Mouse (Mus musculus) heart, postnatal 0 days (tissue): Measurements from ENCODE around the gene Cmya5.

Source experiments
- CTCF ChIP-seq: IDR thresholded peaks from 2 replicates; pipeline ENCODE4 v1.5.1; 2016; ENCODE audit warnings: antibody characterized with exemption, control low read depth, low read depth
- EP300 ChIP-seq: IDR thresholded peaks from 2 replicates; pipeline ENCODE4 v1.6.1; 2016; ENCODE audit warnings: antibody characterized with exemption, low read depth

GRCm38 (mm10) chr13:93010524-93010923, 134.0 kb downstream of the Cmya5 start:
- TF ChIP-seq CTCF = no peak
- TF ChIP-seq EP300 = no peak
